Mouse (Mus musculus): Measurements from ENCODE around the gene Reps2. TPM values are rescaled to one million over a fixed set of nuclear protein-coding genes. Genes with fewer than 3 reads are reported as not detected.

Reps2 gene
- polyA plus RNA-seq, 1 experiment from 2014 or later, result 0.86 TPM

- ATAC-seq (ENCODE audit: insufficient read depth, low FRiP score, low TSS enrichment), result no peak
- 95% methylated on average over 2 of the region's 2 CpGs for WGBS
- no peaks in the 10 kb centered on the region for H3K36me3 ChIP-seq (ENCODE audit: control insufficient read depth, insufficient read depth, low read length)
These were observed 37.3 kb downstream of the Reps2 start for GRCm38 (mm10) chrX:162606113-162606512.

GRCm38 (mm10) chrX:162599666-162600065, 43.8 kb downstream of the Reps2 start:
- no peak overlapping the region for H3K4me2 ChIP-seq (ENCODE audit: low read depth)
- no peaks in the 10 kb centered on the region for H3K4me1 ChIP-seq (ENCODE audit: control insufficient read depth, insufficient read depth, low read length)
- no peaks in the 10 kb centered on the region for H3K9me3 ChIP-seq (ENCODE audit: control insufficient read depth, low read length)
- H3K27ac ChIP-seq (ENCODE audit: low read depth, low read length), result no peak overlapping the region
- WGBS, result 85% methylated on average over 3 of the region's 3 CpGs
- H3K36me3 ChIP-seq (ENCODE audit: control insufficient read depth, insufficient read depth, low read length), result no peaks in the 10 kb centered on the region
- DNase-seq (ENCODE audit: low spot score), result no peak
- ATAC-seq (ENCODE audit: insufficient read depth, low FRiP score, low TSS enrichment), result no peak
- H3K27me3 ChIP-seq (ENCODE audit: control insufficient read depth, insufficient read depth, low read length), result no peaks in the 10 kb centered on the region
- H3K4me3 ChIP-seq (ENCODE audit: low read depth, low read length), result no peak overlapping the region
- H3K9ac ChIP-seq (ENCODE audit: low read length), result no peak overlapping the region

More at GRCm38 (mm10) chrX:162606113-162606512, 37.3 kb downstream of the Reps2 start:
- Histone ChIP-seq H3K4me3 (ENCODE audit: low read depth, low read length) (no peak overlapping the region), H3K27me3 (ENCODE audit: control insufficient read depth, insufficient read depth, low read length) (no peaks in the 10 kb centered on the region), H3K9ac (ENCODE audit: low read length) (no peak overlapping the region), H3K27ac (ENCODE audit: low read depth, low read length) (no peak overlapping the region), H3K9me3 (ENCODE audit: control insufficient read depth, low read length) (no peaks in the 10 kb centered on the region), H3K4me1 (ENCODE audit: control insufficient read depth, insufficient read depth, low read length) (no peaks in the 10 kb centered on the region), H3K4me2 (ENCODE audit: low read depth) (no peak overlapping the region)
- DNase-seq (ENCODE audit: low spot score), result no peak

GRCm38 (mm10) chrX:162591005-162591801, 52.2 kb downstream of the Reps2 start:
- Histone ChIP-seq H3K4me1 (ENCODE audit: control insufficient read depth, insufficient read depth, low read length) (no peaks in the 10 kb centered on the region), H3K27me3 (ENCODE audit: control insufficient read depth, insufficient read depth, low read length) (no peaks in the 10 kb centered on the region), H3K9ac (ENCODE audit: low read length) (no peak overlapping the region), H3K9me3 (ENCODE audit: control insufficient read depth, low read length) (no peaks in the 10 kb centered on the region), H3K4me3 (ENCODE audit: low read depth, low read length) (no peak overlapping the region), H3K27ac (ENCODE audit: low read depth, low read length) (no peak overlapping the region), H3K4me2 (ENCODE audit: low read depth) (no peak overlapping the region), H3K36me3 (ENCODE audit: control insufficient read depth, insufficient read depth, low read length) (no peaks in the 10 kb centered on the region)
- DNase-seq (ENCODE audit: low spot score) (no peak), ATAC-seq (ENCODE audit: insufficient read depth, low FRiP score, low TSS enrichment) (no peak)
- WGBS, result 63% methylated on average over 8 of the region's 8 CpGs

- no peak overlapping the region for H3K9ac ChIP-seq (ENCODE audit: low read length)
- H3K36me3 ChIP-seq (ENCODE audit: control insufficient read depth, insufficient read depth, low read length), result no peaks in the 10 kb centered on the region
- DNase-seq (ENCODE audit: low spot score) (no peak), ATAC-seq (ENCODE audit: insufficient read depth, low FRiP score, low TSS enrichment) (no peak)
- WGBS, result 83% methylated on average over 6 of the region's 6 CpGs
- H3K4me1 ChIP-seq (ENCODE audit: control insufficient read depth, insufficient read depth, low read length), result no peaks in the 10 kb centered on the region
- no peaks in the 10 kb centered on the region for H3K9me3 ChIP-seq (ENCODE audit: control insufficient read depth, low read length)
- H3K27ac ChIP-seq (ENCODE audit: low read depth, low read length), result no peak overlapping the region
- H3K27me3 ChIP-seq (ENCODE audit: control insufficient read depth, insufficient read depth, low read length), result no peaks in the 10 kb centered on the region
- no peak overlapping the region for H3K4me2 ChIP-seq (ENCODE audit: low read depth)
- H3K4me3 ChIP-seq (ENCODE audit: low read depth, low read length), result no peak overlapping the region
These were observed 53.2 kb downstream of the Reps2 start for GRCm38 (mm10) chrX:162590145-162590790.

- Histone ChIP-seq H3K9me3 (ENCODE audit: control insufficient read depth, low read length) (no peaks in the 10 kb centered on the region), H3K4me1 (ENCODE audit: control insufficient read depth, insufficient read depth, low read length) (no peaks in the 10 kb centered on the region), H3K4me2 (ENCODE audit: low read depth) (no peak overlapping the region), H3K36me3 (ENCODE audit: control insufficient read depth, insufficient read depth, low read length) (no peaks in the 10 kb centered on the region), H3K4me3 (ENCODE audit: low read depth, low read length) (no peak overlapping the region), H3K27ac (ENCODE audit: low read depth, low read length) (no peak overlapping the region), H3K27me3 (ENCODE audit: control insufficient read depth, insufficient read depth, low read length) (no peaks in the 10 kb centered on the region), H3K9ac (ENCODE audit: low read length) (no peak overlapping the region)
- WGBS, result 91% methylated on average over 3 of the region's 3 CpGs
- ATAC-seq (ENCODE audit: insufficient read depth, low FRiP score, low TSS enrichment) (no peak), DNase-seq (ENCODE audit: low spot score) (no peak)
These were observed 54.2 kb downstream of the Reps2 start for GRCm38 (mm10) chrX:162589173-162589805.

GRCm38 (mm10) chrX:162584349-162584748, 59.1 kb downstream of the Reps2 start:
- H3K9ac ChIP-seq (ENCODE audit: low read length), result no peak overlapping the region
- H3K27me3 ChIP-seq (ENCODE audit: control insufficient read depth, insufficient read depth, low read length), result peaks cover 2% of the 10 kb centered on the region; the same call in 1 of the 2 replicates
- WGBS, result 54% methylated on average over 3 of the region's 3 CpGs
- DNase-seq (ENCODE audit: low spot score) (no peak), ATAC-seq (ENCODE audit: insufficient read depth, low FRiP score, low TSS enrichment) (no peak)
- no peaks in the 10 kb centered on the region for H3K36me3 ChIP-seq (ENCODE audit: control insufficient read depth, insufficient read depth, low read length)
- H3K4me2 ChIP-seq (ENCODE audit: low read depth), result no peak overlapping the region
- no peaks in the 10 kb centered on the region for H3K4me1 ChIP-seq (ENCODE audit: control insufficient read depth, insufficient read depth, low read length)
- H3K4me3 ChIP-seq (ENCODE audit: low read depth, low read length), result no peak overlapping the region
- no peaks in the 10 kb centered on the region for H3K9me3 ChIP-seq (ENCODE audit: control insufficient read depth, low read length)
- H3K27ac ChIP-seq (ENCODE audit: low read depth, low read length), result no peak overlapping the region

- Histone ChIP-seq H3K4me1 (ENCODE audit: control insufficient read depth, insufficient read depth, low read length) (no peaks in the 10 kb centered on the region), H3K4me3 (ENCODE audit: low read depth, low read length) (no peak overlapping the region), H3K9ac (ENCODE audit: low read length) (no peak overlapping the region), H3K27ac (ENCODE audit: low read depth, low read length) (no peak overlapping the region), H3K4me2 (ENCODE audit: low read depth) (no peak overlapping the region), H3K9me3 (ENCODE audit: control insufficient read depth, low read length) (no peaks in the 10 kb centered on the region), H3K36me3 (ENCODE audit: control insufficient read depth, insufficient read depth, low read length) (no peaks in the 10 kb centered on the region), H3K27me3 (ENCODE audit: control insufficient read depth, insufficient read depth, low read length) (peaks cover 2% of the 10 kb centered on the region; the same call in 1 of the 2 replicates)
- WGBS, result 80% methylated on average over 3 of the region's 3 CpGs
- DNase-seq (ENCODE audit: low spot score) (no peak), ATAC-seq (ENCODE audit: insufficient read depth, low FRiP score, low TSS enrichment) (no peak)
These were observed 62.9 kb downstream of the Reps2 start for GRCm38 (mm10) chrX:162580521-162580920.

GRCm38 (mm10) chrX:162568439-162568838, 75.0 kb downstream of the Reps2 start:
- no peaks in the 10 kb centered on the region for H3K4me1 ChIP-seq (ENCODE audit: control insufficient read depth, insufficient read depth, low read length)
- 62% methylated on average over 2 of the region's 2 CpGs for WGBS
- H3K27me3 ChIP-seq (ENCODE audit: control insufficient read depth, insufficient read depth, low read length), result no peaks in the 10 kb centered on the region
- H3K9me3 ChIP-seq (ENCODE audit: control insufficient read depth, low read length), result no peaks in the 10 kb centered on the region
- H3K9ac ChIP-seq (ENCODE audit: low read length), result no peak overlapping the region
- H3K4me3 ChIP-seq (ENCODE audit: low read depth, low read length), result no peak overlapping the region
- ATAC-seq (ENCODE audit: insufficient read depth, low FRiP score, low TSS enrichment) (no peak), DNase-seq (ENCODE audit: low spot score) (no peak)
- H3K36me3 ChIP-seq (ENCODE audit: control insufficient read depth, insufficient read depth, low read length), result no peaks in the 10 kb centered on the region
- no peak overlapping the region for H3K27ac ChIP-seq (ENCODE audit: low read depth, low read length)
- H3K4me2 ChIP-seq (ENCODE audit: low read depth), result no peak overlapping the region

All from neural tube, embryonic 11.5 days (tissue).